13 mouse cellular contexts compared by ENCODE assay signal in genomic region chr12:108444166-108445115, GRCm38 (mm10).
A peak's percentile ranks its signal among the peaks of the same experiment; 100 is the strongest.
DNase-seq lines count a peak whose midpoint lies in the region; ATAC-seq and TF ChIP-seq lines count a peak whose summit lies in the region.
"Had no signal": no experiment of that assay in that cellular context is flagged by ENCODE, and none has a peak within 500 bp of the region (broad histone marks: within the 10 kb centered on the region; RNA-seq: fewer than 3 reads in every experiment).

No protein-coding gene starts in this region.

- no peak overlapping the region for H3K27ac ChIP-seq in liver, postnatal 0 days (ENCODE audit: low read depth)
- H3K27ac ChIP-seq in embryonic facial prominence, embryonic 10.5 days (replicated peaks), result peak overlapping the region; percentile 48; the same call in 1 of the 2 replicates
- H3K27ac ChIP-seq in intestine, embryonic 15.5 days, result peak overlapping the region; percentile 71
- H3K27ac ChIP-seq: heart, embryonic 15.5 days had no signal

- no peaks in the 10 kb centered on the region for H3K9me3 ChIP-seq in liver, postnatal 0 days (ENCODE audit: low read length)
- no peaks in the 10 kb centered on the region for H3K9me3 ChIP-seq in embryonic facial prominence, embryonic 10.5 days
- H3K9me3 ChIP-seq in intestine, embryonic 15.5 days, result no peaks in the 10 kb centered on the region
- H3K9me3 ChIP-seq: heart, embryonic 15.5 days had no signal

- no peak for DNase-seq in liver, postnatal 0 days
- no peak for DNase-seq in liver
- DNase-seq in embryonic facial prominence, embryonic 10.5 days (ENCODE audit: low spot score), result no peak
- peak; percentile 81 for DNase-seq in retina, postnatal 1 day
- DNase-seq in left cerebral cortex, adult 18-20 months (ENCODE audit: low spot score in 2 of 2), result no peak
- no peak for DNase-seq in gastrocnemius, postnatal 25 days
- DNase-seq: cerebellum, adult 18-20 months; right cerebral cortex, postnatal 25 days; thymus, adult 2 months had no signal

- TF ChIP-seq CTCF in liver, postnatal 0 days (IDR thresholded peaks at IDR 0.05; ENCODE audit: low read depth), result 0 out of 2 replicates have a peak, but pooled peaks have one; percentile 8

- 0 out of 2 replicates have a peak, but pooled peaks cover 2% of the 10 kb centered on the region for H3K27me3 ChIP-seq in liver, postnatal 0 days (ENCODE audit: insufficient read depth, low read length)
- H3K27me3 ChIP-seq in embryonic facial prominence, embryonic 10.5 days (replicated peaks; ENCODE audit: low read depth, poor library complexity, severe bottlenecking), result no peaks in the 10 kb centered on the region
- H3K27me3 ChIP-seq in intestine, embryonic 15.5 days (replicated peaks), result no peaks in the 10 kb centered on the region
- H3K27me3 ChIP-seq: heart, embryonic 15.5 days had no signal

- no peaks in the 10 kb centered on the region for H3K4me1 ChIP-seq in liver, postnatal 0 days (ENCODE audit: insufficient read depth)
- H3K4me1 ChIP-seq in embryonic facial prominence, embryonic 10.5 days, result peaks cover 34% of the 10 kb centered on the region
- peaks cover 20% of the 10 kb centered on the region for H3K4me1 ChIP-seq in intestine, embryonic 15.5 days (replicated peaks)

- no peak overlapping the region for H3K4me3 ChIP-seq in liver, postnatal 0 days (ENCODE audit: low read depth, low read length)
- no peak overlapping the region for H3K4me3 ChIP-seq in embryonic facial prominence, embryonic 10.5 days
- no peak overlapping the region for H3K4me3 ChIP-seq in intestine, embryonic 15.5 days (replicated peaks)
- H3K4me3 ChIP-seq: heart, embryonic 15.5 days had no signal

- H3K4me2 ChIP-seq in liver, postnatal 0 days (ENCODE audit: low read depth, low read length), result no peak overlapping the region
- no peak overlapping the region for H3K4me2 ChIP-seq in intestine, embryonic 15.5 days (replicated peaks)
- H3K4me2 ChIP-seq: heart, embryonic 15.5 days; liver, embryonic 11.5 days had no signal

- TF ChIP-seq EP300 in liver, postnatal 0 days (IDR thresholded peaks at IDR 0.05; ENCODE audit: low read depth), result no peak

- no peak overlapping the region for H3K9ac ChIP-seq in liver, postnatal 0 days (replicated peaks)
- H3K9ac ChIP-seq in intestine, embryonic 15.5 days, result no peak overlapping the region
- H3K9ac ChIP-seq: heart, embryonic 15.5 days had no signal

- no peaks in the 10 kb centered on the region for H3K36me3 ChIP-seq in liver, postnatal 0 days (replicated peaks; ENCODE audit: insufficient read depth, low read length)
- no peaks in the 10 kb centered on the region for H3K36me3 ChIP-seq in embryonic facial prominence, embryonic 10.5 days (replicated peaks)
- H3K36me3 ChIP-seq in intestine, embryonic 15.5 days, result no peaks in the 10 kb centered on the region
- H3K36me3 ChIP-seq: heart, embryonic 15.5 days had no signal

- no peak for ATAC-seq in liver, postnatal 0 days
- peak; percentile 34; the same call in 1 of the 2 replicates for ATAC-seq in intestine, embryonic 15.5 days
- no peak for ATAC-seq in frontal cortex, adult (ENCODE audit: low TSS enrichment)

- WGBS in liver, postnatal 0 days (ENCODE audit: insufficient replicate concordance), result 73% methylated on average over 11 of the region's 11 CpGs
- 75% methylated on average over 11 of the region's 11 CpGs for WGBS in embryonic facial prominence, embryonic 10.5 days
- WGBS in intestine, embryonic 15.5 days, result 66% methylated on average over 11 of the region's 11 CpGs
